28 mouse cellular contexts compared by ENCODE assay signal in the genomic region with DNA sequence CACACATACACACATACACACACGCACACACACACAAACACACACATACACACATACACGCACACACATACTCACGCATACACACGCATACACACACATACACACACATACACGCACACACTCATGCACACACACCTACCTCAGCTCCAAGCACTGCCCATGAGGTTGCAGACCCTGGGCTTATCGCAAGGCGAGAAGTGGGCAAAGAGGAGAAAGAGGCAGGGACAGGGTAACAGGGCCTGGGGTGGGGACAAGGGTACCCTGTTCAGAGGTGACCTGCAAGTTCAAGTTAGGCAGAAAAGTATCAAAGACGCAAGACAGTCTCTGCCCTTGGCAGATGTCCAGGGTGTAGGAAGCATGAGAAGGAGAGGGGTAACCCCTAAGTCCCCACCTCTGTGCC. TPM values are rescaled to one million over a fixed set of nuclear protein-coding genes. Genes with fewer than 3 reads are reported as not detected.
"Had no signal": no experiment of that assay in that cellular context is flagged by ENCODE, and none has a peak within 500 bp of the region (broad histone marks: within the 10 kb centered on the region; RNA-seq: fewer than 3 reads in every experiment).

No protein-coding gene starts in this region.

- H3K9ac ChIP-seq: heart, embryonic 13.5 days; heart, embryonic 15.5 days; hindbrain, embryonic 13.5 days; hindbrain, embryonic 15.5 days; intestine, embryonic 15.5 days; limb, embryonic 12.5 days; liver, embryonic 13.5 days; liver, embryonic 15.5 days had no signal

- H3K4me3 ChIP-seq: gastrocnemius, adult 2 months; heart, adult 2 months; heart, embryonic 13.5 days; heart, embryonic 15.5 days; hindbrain, embryonic 10.5 days; hindbrain, embryonic 13.5 days; hindbrain, embryonic 15.5 days; intestine, embryonic 15.5 days; layer of hippocampus, adult 2 months; left cerebral cortex, adult 2 months; limb, embryonic 10.5 days; limb, embryonic 12.5 days; liver, embryonic 13.5 days; liver, embryonic 15.5 days had no signal

- H3K4me1 ChIP-seq: hindbrain, embryonic 15.5 days; liver, embryonic 13.5 days; liver, embryonic 15.5 days had no signal

- H3K4me2 ChIP-seq: heart, embryonic 11.5 days; heart, embryonic 13.5 days; heart, embryonic 15.5 days; hindbrain, embryonic 13.5 days; hindbrain, embryonic 15.5 days; intestine, embryonic 15.5 days; limb, embryonic 12.5 days; liver, embryonic 11.5 days; liver, embryonic 13.5 days; liver, embryonic 15.5 days had no signal

- H3K9me3 ChIP-seq: heart, embryonic 13.5 days; heart, embryonic 15.5 days; hindbrain, embryonic 10.5 days; hindbrain, embryonic 13.5 days; hindbrain, embryonic 15.5 days; intestine, embryonic 15.5 days; limb, embryonic 10.5 days; limb, embryonic 12.5 days; liver, embryonic 13.5 days; liver, embryonic 15.5 days had no signal

- ATAC-seq: inflammation-experienced regulatory T-cells, adult 6 months; intestine, embryonic 15.5 days; intestine, postnatal 0 days had no signal

- H3K27me3 ChIP-seq: heart, embryonic 15.5 days; hindbrain, embryonic 13.5 days; hindbrain, embryonic 15.5 days; intestine, embryonic 15.5 days; liver, embryonic 13.5 days; liver, embryonic 15.5 days had no signal

- H3K36me3 ChIP-seq: heart, embryonic 13.5 days; heart, embryonic 15.5 days; intestine, embryonic 15.5 days; limb, embryonic 10.5 days; limb, embryonic 12.5 days; liver, embryonic 13.5 days; liver, embryonic 15.5 days had no signal

- H3K27ac ChIP-seq: gastrocnemius, adult 2 months; heart, adult 2 months; heart, embryonic 13.5 days; heart, embryonic 15.5 days; hindbrain, embryonic 10.5 days; hindbrain, embryonic 13.5 days; hindbrain, embryonic 15.5 days; intestine, embryonic 15.5 days; layer of hippocampus, adult 2 months; left cerebral cortex, adult 2 months; limb, embryonic 10.5 days; limb, embryonic 12.5 days; liver, embryonic 13.5 days; liver, embryonic 15.5 days had no signal

- DNase-seq: gastrocnemius, adult 2 months; gastrocnemius, postnatal 10 days; gastrocnemius, postnatal 25 days; heart, adult 2 months; heart, postnatal 4 days; kidney, adult 18-20 months; kidney, adult 8-10 months; kidney, postnatal 10 days; kidney, postnatal 25 days; kidney, postnatal 4 days; liver; liver, embryonic 13.5 days had no signal

RNA-seq across cellular contexts. Expression of a gene that starts 24.5 kb away (rescaled TPM):
- total RNA-seq: granulocyte monocyte progenitor cell, adult 5-6 weeks had no signal
